Mouse (Mus musculus) hindbrain, embryonic 12.5 days (tissue): ENCODE measurements at regions not wholly inside any gene's neighbourhood (a gene's known extent, or its start where the extent isn't known, plus 50 kb on each side); places are given as distances from the start of the nearest gene placed in this dataset.
A peak's percentile ranks its signal among the peaks of the same experiment; 100 is the strongest.
"Not testable (repeated sequence)": the region's sequence is repeated elsewhere in the genome, so short reads cannot be mapped to it uniquely, and the experiment has no call there.

Experiments used
- ATAC-seq: fragments of 200-750 bp; cut with Nextera tagmentation; 2 replicates; pipeline ENCODE4 v1.8.0; 2017; ENCODE audit warnings: moderate TSS enrichment; ENCODE audit not compliant: low FRiP score
- H3K27ac ChIP-seq: fragments of 300-500 bp; sonication (generic); 2 replicates; pipeline ENCODE4 v1.5.1; 2016; ENCODE audit warnings: mild to moderate bottlenecking
- H3K27me3 ChIP-seq: fragments of 300-500 bp; sonication (generic); 2 replicates; pipeline ENCODE4 v1.6.1; 2016; ENCODE audit warnings: mild to moderate bottlenecking
- H3K36me3 ChIP-seq: fragments of 300-500 bp; sonication (generic); 2 replicates; pipeline ENCODE4 v1.6.1; 2016; ENCODE audit warnings: mild to moderate bottlenecking
- H3K4me1 ChIP-seq: fragments of 300-500 bp; sonication (generic); 2 replicates; pipeline ENCODE4 v1.6.1; 2016
- H3K4me2 ChIP-seq: fragments of 300-500 bp; sonication (generic); replicated peaks from 2 replicates; pipeline ENCODE4 v1.6.1; 2016; ENCODE audit warnings: mild to moderate bottlenecking
- H3K4me3 ChIP-seq: fragments of 300-500 bp; sonication (generic); 2 replicates; pipeline ENCODE4 v1.5.1; 2016; ENCODE audit warnings: mild to moderate bottlenecking
- H3K9ac ChIP-seq: fragments of 300-500 bp; sonication (generic); 2 replicates; pipeline ENCODE4 v1.6.1; 2016; ENCODE audit warnings: mild to moderate bottlenecking, moderate library complexity
- H3K9me3 ChIP-seq: fragments of 300-500 bp; sonication (generic); replicated peaks from 2 replicates; pipeline ENCODE4 v1.6.1; 2016; ENCODE audit warnings: mild to moderate bottlenecking
- WGBS: fragments of 180-500 bp; shearing (Covaris S2); methylation state at CpG from one replicate; pipeline ENCODE4 v1.1.7; 2016; 5-methylcytosine and 5-hydroxymethylcytosine counted together

DNA sequence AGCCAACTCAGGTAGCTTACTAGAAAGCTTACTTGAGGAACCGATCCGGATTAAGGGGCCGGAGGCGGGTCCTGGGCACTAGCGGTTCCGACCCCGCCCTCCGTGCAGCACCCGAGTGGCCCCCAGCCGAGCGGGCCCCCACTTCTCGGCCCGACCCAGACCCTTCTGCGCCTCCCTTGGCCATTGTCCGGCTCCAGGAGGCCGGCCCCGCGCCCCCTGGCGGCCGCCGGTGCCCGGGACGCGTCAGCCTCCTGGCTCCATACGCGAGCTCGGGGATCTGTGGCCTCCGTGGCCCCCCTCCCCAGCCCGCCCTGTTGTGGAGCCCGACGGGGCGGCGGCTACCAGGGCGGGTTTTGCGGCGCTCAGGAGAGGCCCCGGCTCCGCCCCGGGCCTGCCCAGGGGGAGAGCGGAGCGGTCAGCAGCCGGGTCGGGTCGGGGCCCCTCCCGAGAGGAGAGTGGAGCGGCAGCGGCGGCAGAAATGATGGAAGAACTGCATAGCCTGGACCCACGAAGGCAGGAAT is 94.3 kb upstream of the Zfp986 start:
- 1% methylated on average over 43 of the region's 49 CpGs for WGBS

GRCm38 (mm10) chr4:145774884-145775283 is 93.7 kb upstream of the Zfp986 start:
- H3K36me3 ChIP-seq, ATAC-seq, H3K4me3 ChIP-seq, H3K4me2 ChIP-seq, H3K4me1 ChIP-seq, H3K27me3 ChIP-seq, H3K9ac ChIP-seq, H3K9me3 ChIP-seq, H3K27ac ChIP-seq: not testable (repeated sequence)
- WGBS, result 6% methylated on average over 1 of the region's 6 CpGs

More for the DNA sequence above, 94.3 kb upstream of the Zfp986 start:
- not testable (repeated sequence) for H3K9me3 ChIP-seq, H3K36me3 ChIP-seq, H3K27me3 ChIP-seq, H3K9ac ChIP-seq, H3K27ac ChIP-seq, H3K4me1 ChIP-seq
- peak; percentile 96 for ATAC-seq
- peak overlapping the region; percentile 28 for H3K4me3 ChIP-seq
- H3K4me2 ChIP-seq, result peak overlapping the region; percentile 47

DNA sequence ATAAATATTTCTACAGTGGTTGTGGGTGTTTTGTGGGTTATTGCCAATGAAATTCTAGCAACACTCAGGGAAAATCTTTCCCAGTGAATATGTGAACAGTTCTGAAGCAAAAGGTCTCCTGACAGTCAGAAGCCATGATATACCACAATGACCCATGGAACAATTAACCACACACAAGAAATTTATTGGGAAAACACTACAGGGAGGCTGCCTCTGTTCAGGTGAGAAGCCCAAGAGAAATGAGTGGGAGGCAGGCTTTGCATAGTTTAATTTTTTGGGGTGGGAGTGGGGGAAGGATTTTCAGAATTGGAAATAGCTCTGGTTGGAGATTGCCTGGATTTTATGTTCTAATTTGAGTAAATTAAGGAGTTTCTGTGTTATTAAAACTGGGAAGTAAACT is 92.1 kb upstream of the Zfp986 start:
- H3K9me3 ChIP-seq, H3K27ac ChIP-seq, H3K4me1 ChIP-seq, H3K36me3 ChIP-seq, H3K4me2 ChIP-seq, ATAC-seq, H3K4me3 ChIP-seq, H3K27me3 ChIP-seq, H3K9ac ChIP-seq: not testable (repeated sequence)

GRCm38 (mm10) chr4:145781281-145781896 is 87.2 kb upstream of the Zfp986 start:
- H3K27ac ChIP-seq, H3K9ac ChIP-seq, H3K36me3 ChIP-seq, H3K4me2 ChIP-seq, H3K4me1 ChIP-seq, H3K9me3 ChIP-seq, H3K4me3 ChIP-seq, ATAC-seq, H3K27me3 ChIP-seq: not testable (repeated sequence)
- no CpG with 5 or more reads among the region's 14 CpGs for WGBS

- not testable (repeated sequence) for ATAC-seq, H3K4me2 ChIP-seq
These were observed 53.9 kb upstream of the Zfp986 start for GRCm38 (mm10) chr4:145814674-145815073.

More at GRCm38 (mm10) chr4:145814674-145815073, 53.9 kb upstream of the Zfp986 start:
- not testable (repeated sequence) for H3K4me3 ChIP-seq, H3K4me1 ChIP-seq, H3K27me3 ChIP-seq, H3K36me3 ChIP-seq, H3K9ac ChIP-seq, H3K9me3 ChIP-seq, H3K27ac ChIP-seq
- no CpG with 5 or more reads among the region's 4 CpGs for WGBS
